Mouse (Mus musculus): ENCODE measurements around the gene Gm4756. TPM values are rescaled to one million over a fixed set of nuclear protein-coding genes. Genes with fewer than 3 reads are reported as not detected.
A peak's percentile ranks its signal among the peaks of the same experiment; 100 is the strongest.

Gene Gm4756
- polyA plus RNA-seq, 1 experiment from 2014 or later: not detected

DNA sequence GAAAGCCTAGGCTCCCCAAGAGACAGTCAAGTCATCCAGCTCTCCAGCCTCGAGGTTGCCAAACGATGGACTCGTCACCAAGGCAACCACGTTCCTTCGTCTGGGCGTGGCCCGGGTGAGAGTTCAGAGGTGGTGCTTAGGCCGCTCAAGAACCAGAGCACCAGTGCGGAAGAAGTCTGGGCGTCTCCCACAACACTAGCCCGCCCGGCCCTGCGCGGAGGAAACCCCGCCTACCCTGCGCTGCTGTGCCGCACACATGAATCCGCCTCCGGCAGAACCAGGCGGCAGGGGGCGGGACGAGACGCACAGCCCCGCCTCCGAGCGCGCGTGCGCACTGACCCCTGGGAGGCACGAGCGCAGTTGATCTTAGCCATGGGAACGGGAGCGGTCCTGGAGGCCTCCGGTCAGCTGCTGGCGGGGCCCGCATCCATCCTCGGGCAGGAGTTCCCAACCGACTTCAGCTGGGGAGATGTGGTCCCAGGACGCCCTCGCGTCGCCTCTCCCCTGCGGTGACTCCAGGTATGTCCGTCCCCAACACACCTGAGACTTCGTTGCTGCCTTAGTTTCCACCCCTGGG, 113.4 kb downstream of the Gm4756 start, which contains the start of gene Pcnx4:
TSS of gene Pcnx4 (plus strand) at position 363 of the 577 bp plus-strand sequence.
- under 1% methylated on average over 45 of the region's 45 CpGs for WGBS (ENCODE audit: insufficient replicate concordance)
- peak within 1 kb of the TSS; percentile 78 for H3K4me3 ChIP-seq (ENCODE audit: low read depth, low read length)

DNA sequence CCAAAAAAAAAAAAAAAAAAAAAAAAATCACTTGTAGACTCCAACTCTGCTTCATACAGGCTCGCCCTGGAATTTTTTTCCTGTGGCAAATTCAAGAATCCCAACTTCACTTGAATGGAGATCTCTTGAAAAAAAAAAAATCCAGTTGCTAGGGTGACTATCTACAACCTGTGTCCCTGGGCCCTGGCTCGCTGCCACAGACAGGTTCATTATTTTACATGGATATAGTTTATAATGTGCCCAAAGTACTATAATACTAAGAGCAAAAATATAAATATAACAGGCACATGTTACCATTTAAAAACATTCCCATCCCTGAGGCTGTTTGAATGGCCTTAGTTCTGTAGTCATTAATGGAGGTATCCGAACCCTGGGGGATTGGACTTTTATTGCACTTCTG, 113.9 kb downstream of the Gm4756 start:
- Histone ChIP-seq H3K27ac (ENCODE audit: low read length) (no peak overlapping the region), H3K9me3 (replicated peaks; ENCODE audit: control insufficient read depth, low read length) (no peaks in the 10 kb centered on the region), H3K4me1 (ENCODE audit: control insufficient read depth, low read depth, low read length) (peaks cover 8% of the 10 kb centered on the region), H3K4me3 (ENCODE audit: low read depth, low read length) (peak overlapping the region; percentile 78), H3K9ac (ENCODE audit: low read depth, low read length) (no peak overlapping the region), H3K4me2 (ENCODE audit: low read depth, low read length) (peak overlapping the region; percentile 85), H3K27me3 (ENCODE audit: control insufficient read depth, insufficient read depth, low read depth, low read length) (no peaks in the 10 kb centered on the region), H3K36me3 (ENCODE audit: control insufficient read depth, insufficient read depth) (no peaks in the 10 kb centered on the region)
- WGBS (ENCODE audit: insufficient replicate concordance): 60% methylated on average over 3 of the region's 3 CpGs
- no peak for ATAC-seq (ENCODE audit: low read depth)

More for the DNA sequence above, 113.4 kb downstream of the Gm4756 start, which contains the start of gene Pcnx4:
- Histone ChIP-seq H3K27ac (ENCODE audit: low read length) (no peak within 1 kb of the TSS; the same call in 1 of the 2 replicates), H3K9me3 (replicated peaks; ENCODE audit: control insufficient read depth, low read length) (no peaks in the 10 kb centered on the region), H3K9ac (ENCODE audit: low read depth, low read length) (peak within 1 kb of the TSS; percentile 79), H3K4me1 (ENCODE audit: control insufficient read depth, low read depth, low read length) (peaks cover 8% of the 10 kb centered on the region), H3K36me3 (ENCODE audit: control insufficient read depth, insufficient read depth) (no peaks in the 10 kb centered on the region), H3K4me2 (ENCODE audit: low read depth, low read length) (peak within 1 kb of the TSS; percentile 85), H3K27me3 (ENCODE audit: control insufficient read depth, insufficient read depth, low read depth, low read length) (no peaks in the 10 kb centered on the region)
- peak; percentile 100 for ATAC-seq (ENCODE audit: low read depth)

DNA sequence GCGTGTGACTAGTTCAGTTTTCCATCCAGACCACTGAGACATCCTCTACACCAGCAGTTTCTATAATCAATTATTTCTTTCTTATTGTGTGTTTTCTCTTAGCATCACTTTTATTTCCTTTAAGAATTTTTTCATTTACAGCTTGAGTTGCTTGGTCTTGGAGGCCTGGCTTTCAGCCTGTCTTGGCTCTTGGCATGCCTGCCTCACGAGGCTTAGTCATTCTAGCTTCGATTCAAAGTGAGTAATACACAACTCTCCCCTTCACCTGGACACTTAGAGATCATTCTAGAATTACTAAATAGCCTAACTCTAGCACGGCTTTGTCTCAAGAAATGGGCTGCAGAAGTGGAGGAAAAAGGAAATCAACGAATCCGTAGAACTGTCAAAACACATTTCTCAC, 115.5 kb downstream of the Gm4756 start:
- Histone ChIP-seq H3K9me3 (replicated peaks; ENCODE audit: control insufficient read depth, low read length) (no peaks in the 10 kb centered on the region), H3K4me2 (ENCODE audit: low read depth, low read length) (no peak overlapping the region), H3K9ac (ENCODE audit: low read depth, low read length) (no peak overlapping the region), H3K4me1 (ENCODE audit: control insufficient read depth, low read depth, low read length) (peaks cover 8% of the 10 kb centered on the region), H3K27ac (ENCODE audit: low read length) (no peak overlapping the region), H3K27me3 (ENCODE audit: control insufficient read depth, insufficient read depth, low read depth, low read length) (no peaks in the 10 kb centered on the region), H3K36me3 (ENCODE audit: control insufficient read depth, insufficient read depth) (no peaks in the 10 kb centered on the region), H3K4me3 (ENCODE audit: low read depth, low read length) (no peak overlapping the region)
- ATAC-seq (ENCODE audit: low read depth): no peak
- 50% methylated on average over 6 of the region's 6 CpGs for WGBS (ENCODE audit: insufficient replicate concordance)

DNA sequence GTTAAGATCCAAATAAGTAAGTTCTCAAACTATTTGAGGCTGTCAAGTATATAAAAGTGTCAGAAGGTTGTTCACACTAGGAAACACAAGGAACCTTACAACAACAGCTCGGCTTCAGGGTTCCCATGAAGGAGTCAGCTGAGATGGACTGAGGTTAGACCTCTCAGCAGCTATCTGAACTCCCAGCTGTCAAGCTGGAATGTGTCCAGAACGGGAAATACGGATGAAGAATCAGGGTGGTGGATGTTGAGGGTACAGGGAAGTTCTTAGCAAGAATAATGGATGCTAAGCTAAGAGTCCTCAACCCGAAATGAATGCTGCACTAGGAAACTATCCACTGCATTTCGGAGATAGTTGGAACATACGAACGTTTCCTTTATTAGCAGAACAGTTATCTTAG, 117.2 kb downstream of the Gm4756 start:
- no peak for ATAC-seq (ENCODE audit: low read depth)
- Histone ChIP-seq H3K9me3 (replicated peaks; ENCODE audit: control insufficient read depth, low read length) (no peaks in the 10 kb centered on the region), H3K4me1 (ENCODE audit: control insufficient read depth, low read depth, low read length) (peaks cover 8% of the 10 kb centered on the region), H3K27ac (ENCODE audit: low read length) (no peak overlapping the region), H3K9ac (ENCODE audit: low read depth, low read length) (no peak overlapping the region), H3K4me3 (ENCODE audit: low read depth, low read length) (no peak overlapping the region), H3K27me3 (ENCODE audit: control insufficient read depth, insufficient read depth, low read depth, low read length) (no peaks in the 10 kb centered on the region), H3K4me2 (ENCODE audit: low read depth, low read length) (no peak overlapping the region), H3K36me3 (ENCODE audit: control insufficient read depth, insufficient read depth) (no peaks in the 10 kb centered on the region)
- WGBS (ENCODE audit: insufficient replicate concordance): 61% methylated on average over 7 of the region's 7 CpGs

Other genes with a start within 250 kb of the Gm4756 start
- 0.81 and 1.7 TPM in 2 replicates for gene Rtn1, start 240.6 kb downstream of the Gm4756 start, polyA plus RNA-seq (2015; fragmentation: Nextera tagmentation; extraction: Ambion mirVana)
- 0.04 and 0.06 TPM in 2 replicates for gene Lrrc9, start 207.8 kb downstream of the Gm4756 start, polyA plus RNA-seq (2015; fragmentation: Nextera tagmentation; extraction: Ambion mirVana)
- gene Pcnx4, start 113.3 kb downstream of the Gm4756 start, polyA plus RNA-seq (2015; fragmentation: Nextera tagmentation; extraction: Ambion mirVana): 2.0 and 2.2 TPM in 2 replicates
- 70.3 and 80.8 TPM in 2 replicates for gene Dhrs7, start 15.2 kb upstream of the Gm4756 start, polyA plus RNA-seq (2015; fragmentation: Nextera tagmentation; extraction: Ambion mirVana)
- 11.0 and 12.1 TPM in 2 replicates for gene Ppm1a, start 107.8 kb upstream of the Gm4756 start, polyA plus RNA-seq (2015; fragmentation: Nextera tagmentation; extraction: Ambion mirVana)

Data from liver, embryonic 16.5 days (tissue).